8 mouse cellular contexts compared by ENCODE assay signal in the genomic region with DNA sequence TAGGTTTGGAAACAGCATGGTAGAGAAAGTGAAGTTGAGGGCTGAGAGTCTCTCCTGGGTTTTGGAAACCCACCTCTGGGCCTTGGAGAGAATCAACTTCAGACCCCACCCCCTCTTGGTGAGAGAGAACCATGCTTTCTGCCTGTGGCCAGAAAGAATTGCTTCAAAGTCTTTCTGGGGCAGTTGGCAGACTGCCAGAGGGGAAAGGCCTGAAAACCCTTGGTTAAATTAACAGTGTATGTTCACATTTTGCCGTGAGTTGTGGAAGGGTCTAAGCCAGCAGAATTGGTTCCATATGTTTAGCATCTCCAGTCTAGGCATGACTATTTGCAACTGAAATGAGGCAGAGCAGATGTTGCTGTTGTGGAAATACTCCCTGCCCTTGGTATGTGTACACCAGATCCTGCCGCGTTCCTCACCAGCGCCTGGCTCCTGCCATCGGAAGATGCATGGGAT. TPM values are rescaled to one million over a fixed set of nuclear protein-coding genes. Genes with fewer than 3 reads are reported as not detected.
DNase-seq lines count a peak whose midpoint lies in the region; ATAC-seq and TF ChIP-seq lines count a peak whose summit lies in the region.

No protein-coding gene starts in this region.

- WGBS in spleen, adult 2 months, result 80% methylated on average over 5 of the region's 5 CpGs
- 19% methylated on average over 5 of the region's 5 CpGs for WGBS in kidney, postnatal 0 days

- no peak overlapping the region for H3K4me2 ChIP-seq in kidney, postnatal 0 days (ENCODE audit: low read length)

- peak; percentile 27 to 39 for DNase-seq in cerebellum, postnatal 10 days
- DNase-seq in cerebellum, postnatal 25 days, result no peak
- DNase-seq in spleen, adult 2 months (ENCODE audit: low read depth in 1 of 2, low spot score in 2 of 2), result no peak
- DNase-seq in spleen, postnatal 36 days (ENCODE audit: low spot score in 2 of 2), result no peak
- peak; percentile 90 for DNase-seq in kidney, postnatal 0 days (ENCODE audit: low spot score)
- DNase-seq in lung, postnatal 4 days, result peak; percentile 64 to 66
- no peak for DNase-seq in thymus, postnatal 4 days

- no peaks in the 10 kb centered on the region for H3K9me3 ChIP-seq in kidney, postnatal 0 days (replicated peaks; ENCODE audit: low read length)

- H3K4me3 ChIP-seq in spleen, adult 2 months (ENCODE audit: extremely low read depth, insufficient read depth, insufficient read length), result no peak overlapping the region
- no peak overlapping the region for H3K4me3 ChIP-seq in kidney, postnatal 0 days (replicated peaks; ENCODE audit: low read depth, low read length)

- ATAC-seq in kidney, postnatal 0 days (replicated peaks; ENCODE audit: low FRiP score, low read depth), result no peak
- ATAC-seq in megakaryocyte, adult 5-6 weeks (ENCODE audit: poor library complexity, severe bottlenecking), result no peak

- no peaks in the 10 kb centered on the region for H3K36me3 ChIP-seq in spleen, adult 2 months (ENCODE audit: control insufficient read depth, insufficient read depth, low read length)
- no peaks in the 10 kb centered on the region for H3K36me3 ChIP-seq in kidney, postnatal 0 days (ENCODE audit: insufficient read depth, low read length)

- H3K27me3 ChIP-seq in spleen, adult 2 months (ENCODE audit: control insufficient read depth, insufficient read depth, low read length), result no peaks in the 10 kb centered on the region
- no peaks in the 10 kb centered on the region for H3K27me3 ChIP-seq in kidney, postnatal 0 days (ENCODE audit: insufficient read depth, low read length)

- H3K9ac ChIP-seq in kidney, postnatal 0 days (ENCODE audit: low read depth, low read length), result 0 out of 2 replicates have a peak overlapping the region, but pooled peaks have one; percentile 31

- H3K4me1 ChIP-seq in spleen, adult 2 months (ENCODE audit: control insufficient read depth, insufficient read depth, insufficient read length), result no peaks in the 10 kb centered on the region
- peaks cover 41% of the 10 kb centered on the region for H3K4me1 ChIP-seq in kidney, postnatal 0 days (replicated peaks; ENCODE audit: insufficient read depth, low read length)

- TF ChIP-seq POLR2A in spleen, adult 2 months (IDR thresholded peaks at IDR 0.05; ENCODE audit: low read depth, low read length), result no peak

- H3K27ac ChIP-seq in spleen, adult 2 months (ENCODE audit: insufficient read depth, low read length), result peak overlapping the region; percentile 43; the same call in 1 of the 2 replicates
- peak overlapping the region; percentile 89 for H3K27ac ChIP-seq in kidney, postnatal 0 days

- no peak for TF ChIP-seq CTCF in spleen, adult 2 months (IDR thresholded peaks at IDR 0.05; ENCODE audit: extremely low read depth, insufficient read depth, insufficient read length, insufficient replicate concordance)
- TF ChIP-seq CTCF in kidney, postnatal 0 days (IDR thresholded peaks at IDR 0.05; ENCODE audit: low read depth), result no peak

RNA-seq across cellular contexts. Expression of gene Mertk, which starts 14.8 kb away (rescaled TPM):
- 6.9 and 9.2 TPM in 2 replicates for polyA plus RNA-seq in spleen, adult 2 months (2012; rRNA removed)
- 8.9 and 9.8 TPM in 2 replicates for polyA plus RNA-seq in kidney, postnatal 0 days (2015; fragmentation: Nextera tagmentation; extraction: Ambion mirVana)
- 0.68 and 1.3 TPM in 2 replicates for total RNA-seq in megakaryocyte, adult 5-6 weeks (2015)
- total RNA-seq in megakaryocyte, adult 5-6 weeks (2017), result 0.33 and 1.0 TPM in 2 replicates

RNA-seq across cellular contexts. Expression of gene Anapc1, which starts 26.4 kb away (rescaled TPM):
- 33.2 and 36.3 TPM in 2 replicates for polyA plus RNA-seq in spleen, adult 2 months (2012; rRNA removed)
- 27.4 and 31.1 TPM in 2 replicates for polyA plus RNA-seq in kidney, postnatal 0 days (2015; fragmentation: Nextera tagmentation; extraction: Ambion mirVana)
- total RNA-seq in megakaryocyte, adult 5-6 weeks (2015), result 53.6 and 63.7 TPM in 2 replicates
- total RNA-seq in megakaryocyte, adult 5-6 weeks (2017), result 56.1 and 72.0 TPM in 2 replicates

Comparison
In these comparisons a context has a peak if more than half of its experiments do, and no peak if none do; other contexts are left out.
1. DNase-seq: peak in cerebellum, postnatal 10 days (2 of 2), kidney, postnatal 0 days (single experiment) and lung, postnatal 4 days (2 of 2); none in cerebellum, postnatal 25 days (0 of 2), spleen, adult 2 months (0 of 2), spleen, postnatal 36 days (0 of 2) and thymus, postnatal 4 days (single experiment).